Comparison of ENCODE assay signal across 1 mouse cellular context in genomic region chr5:3345540-3345939, GRCm38 (mm10).
TF ChIP-seq lines count a peak whose summit lies in the region.

No protein-coding gene starts in this region.

TF ChIP-seq in CH12.LX, 34 proteins besides CTCF, POLR2A, EP300 and RAD21 (continued from another document):
- TF ChIP-seq BHLHE40 (IDR thresholded peaks at IDR 0.05; ENCODE audit: low read depth, low read length) = 0 out of 2 replicates have a peak, but pooled peaks have one; percentile 6
